Mouse (Mus musculus) ES-E14 (cell line): Measurements from ENCODE around the gene Cdkn3. TPM values are rescaled to one million over a fixed set of nuclear protein-coding genes. Genes with fewer than 3 reads are reported as not detected.
"Not testable (repeated sequence)": the region's sequence is repeated elsewhere in the genome, so short reads cannot be mapped to it uniquely, and the experiment has no call there.

Experiments
- DNase-seq: peaks from one replicate; pipeline ENCODE4 v3.0.0-alpha.2; 2013; ENCODE audit warnings: low read depth, low spot score
- H3K27ac ChIP-seq: 2 replicates; pipeline ENCODE4 v1.5.1; 2012; ENCODE audit warnings: low read depth, mild to moderate bottlenecking, low read length, moderate library complexity, mixed read lengths; ENCODE audit not compliant: poor library complexity, insufficient read depth, severe bottlenecking
- H3K36me3 ChIP-seq: 2 replicates; pipeline ENCODE4 v1.6.1; 2012; ENCODE audit warnings: mild to moderate bottlenecking, low read length, moderate library complexity, mixed read lengths; ENCODE audit not compliant: control insufficient read depth, poor library complexity, insufficient read depth, severe bottlenecking
- H3K4me1 ChIP-seq, 2 experiments: fragments of 150-350 bp in 1 of 2; sonication (generic) in 1 of 2; 2 replicates each; pipeline ENCODE4 v1.6.1; 2012; ENCODE audit warnings: low read length in 2 of 2, mild to moderate bottlenecking in 1 of 2, mixed read lengths in 1 of 2; ENCODE audit not compliant: control insufficient read depth in 2 of 2, insufficient read depth in 2 of 2, poor library complexity in 1 of 2
- H3K4me3 ChIP-seq, 2 experiments: fragments of 150-350 bp in 1 of 2; sonication (generic) in 1 of 2; 2 replicates each; pipeline ENCODE4 v1.5.1; 2012; ENCODE audit warnings: low read length in 2 of 2, low read depth in 1 of 2, mild to moderate bottlenecking in 1 of 2, mixed read lengths in 1 of 2; ENCODE audit not compliant: insufficient read depth in 1 of 2, poor library complexity in 1 of 2, severe bottlenecking in 1 of 2
- H3K9ac ChIP-seq: 2 replicates; pipeline ENCODE4 v1.6.1; 2012; ENCODE audit warnings: low read depth, mild to moderate bottlenecking, low read length, mixed read lengths; ENCODE audit not compliant: poor library complexity, insufficient read depth, severe bottlenecking
- H3K9me3 ChIP-seq: fragments of 150-350 bp; sonication (generic); 2 replicates; pipeline ENCODE4 v1.6.1; 2012; ENCODE audit warnings: low read depth, mild to moderate bottlenecking, low read length; ENCODE audit not compliant: control insufficient read depth, insufficient read depth
- CHD2 ChIP-seq: IDR thresholded peaks from 2 replicates; pipeline ENCODE4 v1.6.1; 2014; ENCODE audit warnings: mild to moderate bottlenecking, low read depth, low read length, inconsistent platforms
- HCFC1 ChIP-seq: IDR thresholded peaks from 2 replicates; pipeline ENCODE4 v1.6.1; 2012; ENCODE audit warnings: low read length, inconsistent platforms, borderline replicate concordance; ENCODE audit not compliant: insufficient read depth
- MAFK ChIP-seq: IDR thresholded peaks from 2 replicates; pipeline ENCODE4 v1.6.1; 2014; ENCODE audit warnings: mild to moderate bottlenecking, low read depth, low read length, inconsistent platforms; ENCODE audit not compliant: insufficient read depth
- ZC3H11A ChIP-seq: IDR thresholded peaks from 2 replicates; pipeline ENCODE4 v1.6.1; 2012; ENCODE audit warnings: low read depth, mild to moderate bottlenecking, inconsistent platforms, low read length, borderline replicate concordance
- ZNF384 ChIP-seq: IDR thresholded peaks from 2 replicates; pipeline ENCODE4 v1.6.1; 2012; ENCODE audit warnings: low read depth, low read length, inconsistent platforms
- in situ Hi-C, 2 experiments: fragments of 600-800 bp; cut with MboI; formaldehyde crosslinking; loops; one replicate each; pipeline ENCODE4 v1.15.1; 2025; ENCODE audit warnings: low sequenced_read_pairs in 2 of 2, inconsistent platforms in 1 of 2; ENCODE audit not compliant: unreplicated experiment in 2 of 2
- total RNA-seq: library from RNA; depleted of rRNA; stranded (reverse); fragments of 300-350 nt; gene quantifications from 2 replicates; pipeline ENCODE4 v1.2.3, GENCODE M21; 2012; rRNA removed

The Cdkn3 gene
- total RNA-seq, 1 experiment = 7.2 TPM

DNA sequence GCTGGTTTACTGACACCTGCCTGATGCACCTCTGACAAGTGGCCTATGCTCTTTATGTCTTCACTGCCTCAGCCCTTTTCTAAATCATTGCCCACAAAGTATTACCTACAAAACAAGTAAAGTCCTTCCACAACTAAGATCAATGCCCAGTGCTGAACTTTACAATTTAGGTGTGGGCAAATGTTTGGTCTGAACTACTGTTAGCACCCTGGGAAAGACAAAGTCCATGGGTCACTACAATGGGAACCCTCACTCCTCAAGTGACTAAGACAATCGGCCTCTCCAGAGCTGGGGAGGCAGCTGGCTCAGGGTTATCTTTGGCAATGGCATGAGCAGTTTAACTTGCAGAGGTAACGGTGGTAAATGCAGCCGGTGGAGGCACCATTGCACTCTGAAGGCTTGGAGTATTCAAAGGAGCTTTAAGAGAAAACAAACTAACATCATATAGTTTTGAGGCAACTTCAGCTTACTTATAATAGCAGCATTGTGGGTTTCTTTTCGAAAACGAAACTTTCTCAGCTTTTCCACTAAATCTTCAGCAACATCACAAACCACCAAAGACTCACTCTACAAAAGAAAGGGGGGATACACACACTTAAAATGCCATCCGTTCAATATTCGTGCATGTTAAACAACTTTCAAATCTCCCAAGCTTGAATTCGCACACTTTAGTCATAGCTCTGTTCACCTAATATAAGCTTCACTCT, 56.7 kb downstream of the Cdkn3 start:
- Histone ChIP-seq H3K4me3 (no peak overlapping the region), H3K36me3 (peaks cover 11% of the 10 kb centered on the region), H3K27ac (no peak overlapping the region), H3K9me3 (no peaks in the 10 kb centered on the region), H3K4me1 (peaks cover 0 to 6% of the 10 kb centered on the region in 2 experiments; a peak in 2 of 4 replicates), H3K9ac (no peak overlapping the region)
- in situ Hi-C loops = no loop called here
- DNase-seq = no peak
- TF ChIP-seq CHD2 (no peak), HCFC1 (no peak)

GRCm38 (mm10) chr14:46818743-46819142, 58.4 kb downstream of the Cdkn3 start:
- Histone ChIP-seq H3K36me3 (peaks cover 9% of the 10 kb centered on the region), H3K4me1 (peaks cover 0 to 6% of the 10 kb centered on the region in 2 experiments; a peak in 2 of 4 replicates), H3K9me3 (no peaks in the 10 kb centered on the region), H3K4me3 (no peak overlapping the region), H3K9ac (no peak overlapping the region), H3K27ac (no peak overlapping the region)
- DNase-seq = no peak
- no peak for TF ChIP-seq ZNF384
- no peak for TF ChIP-seq MAFK
- TF ChIP-seq ZC3H11A = no peak
- TF ChIP-seq HCFC1 = no peak
- no peak for TF ChIP-seq CHD2
- in situ Hi-C loops = no loop called here

- H3K27ac ChIP-seq, H3K36me3 ChIP-seq, H3K9ac ChIP-seq, DNase-seq, H3K9me3 ChIP-seq, H3K4me3 ChIP-seq, in situ Hi-C loops, H3K4me1 ChIP-seq: not testable (repeated sequence)
Measured at GRCm38 (mm10) chr14:46819961-46820360, 59.6 kb downstream of the Cdkn3 start.

Other genes with a start within 250 kb of the Cdkn3 start
- 45.0 and 65.4 TPM in 2 replicates for gene Cnih1, start 27.9 kb downstream of the Cdkn3 start, total RNA-seq
- 26.9 and 30.4 TPM in 2 replicates for gene Gmfb, start 61.7 kb downstream of the Cdkn3 start, total RNA-seq
- 6.6 and 10.5 TPM in 2 replicates for gene Cgrrf1, start 71.6 kb downstream of the Cdkn3 start, total RNA-seq
- 4.2 and 5.7 TPM in 2 replicates for gene Samd4, start 122.3 kb downstream of the Cdkn3 start, total RNA-seq